Mouse (Mus musculus): ENCODE data around the gene Hoxa4. TPM values are rescaled to one million over a fixed set of nuclear protein-coding genes. Genes with fewer than 3 reads are reported as not detected.

Gene Hoxa4
- polyA plus RNA-seq, 1 experiment from 2014 or later: not detected

DNA sequence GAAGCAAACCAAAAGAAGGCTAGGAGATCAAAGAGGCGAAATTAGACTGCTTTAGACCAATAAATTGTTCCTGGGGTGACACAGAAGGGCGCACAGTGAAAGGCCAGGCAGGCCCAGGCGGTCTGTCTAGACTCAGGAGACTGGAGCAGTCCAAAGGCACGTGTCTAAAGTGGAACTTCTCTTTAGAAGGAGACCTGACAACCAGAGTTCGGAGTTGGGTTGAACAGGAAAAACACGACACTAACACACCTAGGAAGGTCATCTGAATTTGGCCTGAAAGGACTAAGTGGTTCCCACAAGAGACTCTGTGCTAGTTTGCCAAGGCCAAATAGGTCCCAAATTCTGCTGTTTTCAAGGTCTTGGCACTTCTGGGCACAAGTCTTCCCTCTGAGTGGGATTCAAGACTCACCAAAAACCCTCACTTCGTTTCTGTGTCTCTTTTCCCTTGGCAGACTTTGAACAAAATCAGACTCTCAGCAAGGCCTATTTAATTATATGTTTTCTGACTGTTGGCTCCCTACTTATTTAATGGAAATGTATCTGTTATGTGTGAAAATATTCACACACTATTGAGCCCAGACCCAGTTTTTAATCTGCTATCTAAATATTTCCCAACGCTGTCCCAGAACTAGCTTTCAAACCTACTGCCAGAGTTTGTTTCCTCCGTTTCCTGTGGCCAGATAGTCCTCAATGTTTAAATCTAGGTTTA lies 27.8 kb upstream of the Hoxa4 start:
- Histone ChIP-seq H3K4me1 (peaks cover 17% of the 10 kb centered on the region), H3K4me2 (no peak overlapping the region), H3K36me3 (ENCODE audit: poor library complexity, severe bottlenecking) (no peaks in the 10 kb centered on the region), H3K27ac (no peak overlapping the region), H3K9me3 (replicated peaks) (no peaks in the 10 kb centered on the region), H3K27me3 (peaks cover 100% of the 10 kb centered on the region), H3K4me3 (no peak overlapping the region), H3K9ac (no peak overlapping the region)
- ATAC-seq: no peak
- WGBS: 17% methylated on average over 9 of the region's 9 CpGs

DNA sequence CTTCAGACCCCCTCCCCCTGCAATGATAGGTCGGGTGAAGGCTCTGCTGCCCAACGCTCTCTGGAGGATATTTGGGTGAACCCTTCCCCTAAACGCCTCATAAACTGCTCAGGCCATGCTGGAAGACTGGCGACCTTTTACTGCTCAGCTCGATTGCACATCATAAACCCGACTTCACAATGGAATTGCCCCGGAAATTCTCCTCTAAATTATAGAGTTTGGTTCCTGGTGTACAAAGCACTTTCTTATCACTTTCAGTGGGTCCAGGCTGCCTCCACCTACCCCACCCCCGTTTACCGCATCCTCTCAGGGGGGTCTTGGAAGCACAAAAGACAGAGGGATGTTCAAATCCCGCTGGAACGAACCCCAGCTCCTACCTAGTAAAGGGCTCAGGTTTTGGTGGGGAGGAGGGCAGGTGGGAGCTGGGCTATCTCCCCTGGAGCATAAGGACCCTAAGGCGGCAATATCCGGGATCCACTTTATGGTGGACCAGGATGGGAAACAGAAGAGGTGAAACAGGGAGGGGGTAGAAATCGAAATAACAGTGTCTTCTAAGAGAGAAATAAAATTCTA lies 27.2 kb upstream of the Hoxa4 start:
- H3K27ac ChIP-seq: no peak overlapping the region
- H3K4me2 ChIP-seq: no peak overlapping the region
- peaks cover 100% of the 10 kb centered on the region for H3K27me3 ChIP-seq
- no peak for ATAC-seq
- peaks cover 17% of the 10 kb centered on the region for H3K4me1 ChIP-seq
- no peaks in the 10 kb centered on the region for H3K9me3 ChIP-seq (replicated peaks)
- H3K9ac ChIP-seq: no peak overlapping the region
- H3K4me3 ChIP-seq: no peak overlapping the region
- H3K36me3 ChIP-seq (ENCODE audit: poor library complexity, severe bottlenecking): no peaks in the 10 kb centered on the region
- 6% methylated on average over 14 of the region's 14 CpGs for WGBS

DNA sequence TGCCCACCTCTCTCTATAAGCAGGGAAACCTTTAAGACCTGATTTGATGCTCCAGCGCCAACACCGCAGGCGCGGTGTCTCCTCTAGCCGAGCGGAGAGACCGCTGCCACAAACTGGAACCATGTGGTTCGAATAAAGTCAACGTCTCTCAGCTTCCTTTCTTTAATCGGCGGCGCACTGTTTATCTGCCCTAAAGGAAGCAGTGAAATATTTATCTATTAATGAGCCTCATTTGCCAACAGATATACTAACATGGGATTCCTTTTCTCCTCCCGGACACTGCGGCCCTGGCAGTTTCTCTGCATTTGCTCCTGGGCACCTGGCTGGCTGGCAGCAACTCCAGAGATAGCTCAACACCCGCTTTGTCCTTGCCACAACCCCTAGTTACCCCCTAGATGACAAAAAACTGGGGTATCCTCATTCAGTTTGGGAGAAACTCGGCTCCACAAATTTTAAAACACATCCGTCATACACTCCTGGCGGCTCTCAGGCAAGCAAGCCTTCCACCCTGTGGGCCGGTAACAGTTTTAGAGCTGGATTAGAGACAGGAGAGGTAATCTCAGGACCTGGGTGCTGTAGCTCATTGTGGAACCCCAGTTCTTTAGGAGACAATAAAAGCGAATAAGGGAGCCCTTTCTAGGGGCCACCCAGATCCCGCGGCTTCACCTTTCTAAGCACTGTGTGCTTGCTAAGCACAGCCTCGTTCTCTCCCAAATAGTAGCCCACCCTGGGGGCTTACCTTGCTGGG lies 26.5 kb upstream of the Hoxa4 start:
- H3K4me3 ChIP-seq: no peak overlapping the region
- H3K4me2 ChIP-seq: no peak overlapping the region

DNA sequence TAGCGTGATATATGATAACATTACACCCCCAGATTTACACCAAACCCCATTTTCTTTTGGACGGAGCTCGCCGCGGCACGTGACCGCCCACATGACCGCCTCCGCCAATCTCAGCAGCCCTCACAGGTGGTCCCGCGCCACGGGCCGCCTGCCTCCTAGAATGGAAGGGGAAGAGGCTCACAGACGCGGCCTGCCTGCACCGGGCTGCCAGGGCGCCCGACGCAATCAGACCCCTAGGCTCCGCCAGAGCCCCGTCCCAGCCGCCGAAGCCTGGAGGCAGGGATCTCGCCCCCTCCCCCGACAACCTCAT lies 25.9 kb upstream of the Hoxa4 start:
- ATAC-seq: peak; percentile 66; the same call in 1 of the 2 replicates

More for the DNA sequence above, 26.5 kb upstream of the Hoxa4 start:
- Histone ChIP-seq H3K36me3 (ENCODE audit: poor library complexity, severe bottlenecking) (no peaks in the 10 kb centered on the region), H3K27me3 (peaks cover 100% of the 10 kb centered on the region), H3K9ac (no peak overlapping the region), H3K9me3 (replicated peaks) (no peaks in the 10 kb centered on the region), H3K27ac (no peak overlapping the region), H3K4me1 (peaks cover 18% of the 10 kb centered on the region)
- WGBS: 4% methylated on average over 23 of the region's 23 CpGs
- no peak for ATAC-seq

DNA sequence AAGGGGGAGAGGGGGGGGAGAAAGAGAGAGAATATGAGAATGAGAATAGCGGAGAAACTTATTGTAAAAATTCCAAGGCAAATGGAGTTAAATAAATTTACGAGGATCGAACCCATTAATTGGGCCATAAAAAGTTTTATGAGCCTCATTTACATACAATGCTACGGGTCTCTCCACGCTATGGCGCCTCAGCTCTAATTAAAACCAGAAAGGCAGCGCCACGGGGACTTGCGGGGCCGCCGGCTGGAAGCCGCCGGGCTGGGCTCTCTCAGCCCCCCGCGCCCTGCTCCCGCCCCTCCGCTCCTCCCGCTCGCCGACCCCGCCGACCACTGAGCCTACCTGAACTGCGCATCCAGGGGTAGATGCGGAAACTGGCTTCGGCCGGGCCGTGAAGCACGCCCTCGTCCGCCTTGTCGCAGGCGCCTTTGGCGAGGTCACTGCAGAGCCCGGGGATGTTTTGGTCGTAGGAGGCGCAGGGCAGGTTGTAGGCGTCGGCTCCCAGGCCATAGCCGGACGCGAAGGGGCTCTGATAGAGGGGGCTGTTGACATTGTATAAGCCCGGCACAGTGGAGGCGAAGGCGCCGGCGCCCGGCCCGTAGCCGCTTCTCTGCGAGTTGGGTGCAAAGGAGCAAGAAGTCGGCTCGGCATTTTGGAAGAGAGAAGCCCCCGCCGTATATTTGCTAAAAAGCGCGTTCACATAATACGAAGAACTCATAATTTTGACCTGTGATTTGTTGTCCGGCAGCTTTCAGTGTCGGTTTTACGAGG lies 25.3 kb upstream of the Hoxa4 start:
- 3% methylated on average over 60 of the region's 60 CpGs for WGBS
- Histone ChIP-seq H3K4me2 (peak overlapping the region; percentile 50), H3K27me3 (peaks cover 100% of the 10 kb centered on the region), H3K4me3 (peak overlapping the region; percentile 28), H3K9ac (no peak overlapping the region), H3K4me1 (peaks cover 18% of the 10 kb centered on the region), H3K36me3 (ENCODE audit: poor library complexity, severe bottlenecking) (no peaks in the 10 kb centered on the region), H3K27ac (no peak overlapping the region), H3K9me3 (replicated peaks) (no peaks in the 10 kb centered on the region)
- ATAC-seq: no peak

More for the DNA sequence above, 25.9 kb upstream of the Hoxa4 start:
- under 1% methylated on average over 25 of the region's 25 CpGs for WGBS
- Histone ChIP-seq H3K9me3 (replicated peaks) (no peaks in the 10 kb centered on the region), H3K4me3 (peak overlapping the region; percentile 28), H3K4me2 (peak overlapping the region; percentile 50), H3K36me3 (ENCODE audit: poor library complexity, severe bottlenecking) (no peaks in the 10 kb centered on the region), H3K9ac (no peak overlapping the region), H3K4me1 (peaks cover 19% of the 10 kb centered on the region), H3K27me3 (peaks cover 100% of the 10 kb centered on the region), H3K27ac (no peak overlapping the region)

DNA sequence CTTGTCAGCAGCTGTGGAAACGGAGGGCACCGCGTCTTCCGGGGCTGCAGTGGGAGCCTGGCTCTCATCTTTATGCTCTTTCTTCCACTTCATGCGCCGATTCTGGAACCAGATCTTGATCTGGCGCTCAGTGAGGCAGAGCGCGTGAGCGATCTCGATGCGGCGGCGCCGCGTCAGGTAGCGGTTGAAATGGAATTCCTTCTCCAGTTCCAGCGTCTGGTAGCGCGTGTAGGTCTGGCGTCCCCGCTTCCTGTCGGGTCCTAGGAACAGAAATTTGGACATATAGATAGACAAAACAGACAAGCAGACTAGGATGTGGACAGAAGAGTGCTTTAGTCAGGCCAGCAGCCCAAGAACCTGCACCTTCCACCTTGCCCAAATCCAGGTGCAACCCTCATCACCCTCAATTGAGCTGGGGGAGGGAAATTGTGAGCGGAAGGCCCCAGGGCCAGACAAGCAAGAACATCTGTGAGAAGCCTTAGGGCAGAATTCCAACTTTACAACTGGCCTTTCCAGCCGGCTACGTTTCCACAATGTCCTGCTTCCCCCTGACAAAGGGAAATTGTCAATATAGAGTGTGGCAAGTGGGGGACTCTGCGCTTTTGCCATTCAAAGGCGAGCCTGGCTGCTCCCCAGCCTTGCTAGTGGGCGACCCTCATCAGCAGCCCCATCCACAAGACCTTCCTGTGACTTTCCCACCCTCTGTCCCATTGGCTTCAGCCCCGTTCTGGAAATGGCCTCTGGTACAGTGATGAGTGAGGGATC lies 24.4 kb upstream of the Hoxa4 start:
- no peak overlapping the region for H3K9ac ChIP-seq

DNA sequence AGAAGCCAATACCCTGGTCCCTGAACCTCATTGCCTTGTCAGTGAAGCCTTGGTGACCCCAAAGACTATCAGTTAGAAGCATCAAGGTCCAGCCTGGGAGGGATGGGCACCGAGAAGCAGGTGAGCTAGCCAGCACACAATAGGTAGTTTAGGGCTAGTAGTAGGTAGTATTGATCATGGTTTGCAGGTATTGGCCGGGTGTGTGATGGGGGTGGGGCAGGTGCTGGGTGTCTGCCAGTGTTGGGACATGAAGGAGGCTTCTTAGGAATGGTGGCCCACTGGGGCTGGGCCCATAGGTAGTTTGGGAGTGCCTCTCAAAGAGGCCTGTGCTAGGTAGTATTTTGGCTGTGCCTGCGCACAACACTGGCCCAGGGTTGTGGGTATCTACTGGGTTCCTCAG lies 23.5 kb upstream of the Hoxa4 start:
- 8% methylated on average over 3 of the region's 3 CpGs for WGBS
- Histone ChIP-seq H3K9ac (no peak overlapping the region), H3K27me3 (peaks cover 100% of the 10 kb centered on the region), H3K36me3 (ENCODE audit: poor library complexity, severe bottlenecking) (no peaks in the 10 kb centered on the region), H3K4me2 (no peak overlapping the region), H3K4me3 (no peak overlapping the region), H3K4me1 (peaks cover 12% of the 10 kb centered on the region), H3K27ac (no peak overlapping the region), H3K9me3 (replicated peaks) (no peaks in the 10 kb centered on the region)
- ATAC-seq: no peak

More for the DNA sequence above, 24.4 kb upstream of the Hoxa4 start:
- Histone ChIP-seq H3K4me3 (no peak overlapping the region), H3K27me3 (peaks cover 100% of the 10 kb centered on the region), H3K36me3 (ENCODE audit: poor library complexity, severe bottlenecking) (no peaks in the 10 kb centered on the region), H3K9me3 (replicated peaks) (no peaks in the 10 kb centered on the region), H3K27ac (no peak overlapping the region), H3K4me2 (no peak overlapping the region), H3K4me1 (peaks cover 12% of the 10 kb centered on the region)
- WGBS: 1% methylated on average over 30 of the region's 30 CpGs
- ATAC-seq: no peak

DNA sequence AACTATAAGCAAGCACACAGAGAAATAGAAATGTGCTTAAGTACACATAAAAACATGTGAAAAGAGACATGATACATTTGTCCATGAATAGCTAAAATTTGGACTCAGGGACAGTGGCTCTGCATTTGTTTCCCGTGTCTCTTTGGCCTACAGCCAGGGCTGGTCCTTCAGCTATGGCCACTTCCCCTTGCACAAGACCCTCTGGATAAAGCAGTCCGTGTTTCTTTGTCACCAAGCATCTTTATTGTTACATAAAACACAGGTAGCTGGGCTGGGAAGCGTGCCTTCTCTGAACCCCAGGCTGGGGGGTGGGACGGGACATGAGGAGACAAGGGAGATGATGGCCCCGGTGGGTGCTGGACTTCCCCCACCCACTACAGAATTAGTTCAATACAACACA lies 22.7 kb upstream of the Hoxa4 start:
- Histone ChIP-seq H3K9ac (no peak overlapping the region), H3K27me3 (peaks cover 100% of the 10 kb centered on the region), H3K27ac (no peak overlapping the region), H3K4me2 (no peak overlapping the region), H3K4me3 (no peak overlapping the region), H3K36me3 (ENCODE audit: poor library complexity, severe bottlenecking) (no peaks in the 10 kb centered on the region), H3K9me3 (replicated peaks) (no peaks in the 10 kb centered on the region), H3K4me1 (peaks cover 12% of the 10 kb centered on the region)
- WGBS: 7% methylated on average over 5 of the region's 5 CpGs
- no peak for ATAC-seq

DNA sequence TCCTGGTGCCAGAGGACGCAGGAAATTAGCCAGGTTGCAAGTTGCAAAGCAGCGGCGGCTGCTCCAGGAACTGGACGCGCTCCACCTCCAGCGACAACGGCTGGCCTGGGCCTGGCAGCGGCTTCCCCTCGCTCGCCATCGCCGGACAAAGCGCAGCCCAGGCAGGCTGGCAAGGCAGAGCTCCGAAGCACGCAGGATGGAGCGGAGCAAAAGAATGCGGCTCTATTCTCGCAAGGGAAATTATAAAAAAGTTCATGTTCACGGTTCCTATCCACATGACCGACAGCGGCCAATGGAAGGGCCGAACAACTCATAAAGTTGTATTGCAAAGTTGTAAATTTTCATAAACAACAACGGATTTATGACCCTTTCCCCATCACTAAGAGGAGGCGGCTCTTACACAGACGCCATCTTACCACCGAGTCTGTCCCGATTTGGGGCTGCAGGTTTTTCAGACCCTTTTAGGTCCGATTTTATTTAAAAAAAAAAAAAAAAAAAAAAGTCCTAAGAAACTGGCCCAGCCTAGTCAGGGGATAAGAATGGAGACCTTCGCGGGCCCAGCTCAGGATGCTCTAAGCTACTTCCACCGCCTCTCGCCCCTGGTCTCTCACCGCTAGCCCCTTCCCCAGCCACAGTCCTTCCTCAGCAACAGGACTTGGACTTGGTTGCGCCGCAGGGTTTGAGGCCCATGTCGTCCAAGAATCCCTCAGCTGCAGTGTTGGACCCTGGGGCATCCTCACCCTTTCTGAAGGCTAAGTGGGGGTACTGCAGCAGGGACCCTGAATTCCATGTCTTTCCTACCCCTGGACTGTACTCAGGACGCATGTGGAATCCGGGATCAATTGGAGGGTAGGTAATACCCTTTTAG lies 21.8 kb upstream of the Hoxa4 start, which contains the start of the genes Hoxa3 and Gm28308:
Gene Hoxa3 (minus strand): TSS at position 218 of the 868 bp plus-strand sequence.
Gene Gm28308 (minus strand): TSS at position 221 of the 868 bp plus-strand sequence.
- Histone ChIP-seq H3K4me2 (no peak within 1 kb of the TSS), H3K4me1 (peaks cover 17% of the 10 kb centered on the region), H3K4me3 (no peak within 1 kb of the TSS), H3K9ac (no peak within 1 kb of the TSS), H3K27me3 (peaks cover 100% of the 10 kb centered on the region), H3K27ac (no peak within 1 kb of the TSS), H3K36me3 (ENCODE audit: poor library complexity, severe bottlenecking) (no peaks in the 10 kb centered on the region), H3K9me3 (replicated peaks) (no peaks in the 10 kb centered on the region)
- ATAC-seq: no peak
- WGBS: 2% methylated on average over 38 of the region's 38 CpGs

DNA sequence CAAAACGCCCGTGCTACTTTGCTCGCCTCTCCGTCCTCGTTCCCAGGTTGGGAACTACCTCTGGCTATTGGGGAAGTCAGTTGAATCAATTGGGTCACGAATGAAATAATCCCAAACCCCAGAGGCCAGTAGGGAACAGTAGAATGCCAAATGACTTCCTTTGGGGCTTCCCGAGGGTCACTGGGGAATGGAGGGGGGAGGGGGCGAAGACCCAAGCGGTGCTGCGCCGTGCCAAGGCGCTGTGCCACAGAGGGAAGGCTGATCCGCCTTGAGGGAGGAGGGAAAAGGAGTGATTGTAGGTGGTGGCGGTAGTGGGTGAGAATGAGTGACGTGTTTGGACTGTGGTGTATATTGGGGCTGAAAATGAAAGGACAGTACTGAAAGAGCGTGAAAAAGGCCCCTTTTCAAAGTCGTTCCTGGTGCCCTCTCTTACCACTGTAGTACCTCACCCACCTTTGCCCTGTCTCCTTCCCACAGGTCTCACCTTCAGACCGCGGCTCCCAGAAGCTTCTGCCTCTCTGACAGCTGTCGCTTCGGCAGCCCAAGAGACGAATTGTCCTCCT lies 21.1 kb upstream of the Hoxa4 start:
- H3K9me3 ChIP-seq (replicated peaks): no peaks in the 10 kb centered on the region
- H3K27ac ChIP-seq: no peak overlapping the region
- under 1% methylated on average over 22 of the region's 22 CpGs for WGBS
- peaks cover 17% of the 10 kb centered on the region for H3K4me1 ChIP-seq
- no peak overlapping the region for H3K4me3 ChIP-seq
- no peak overlapping the region for H3K4me2 ChIP-seq
- no peak for ATAC-seq
- H3K9ac ChIP-seq: no peak overlapping the region
- H3K27me3 ChIP-seq: peaks cover 100% of the 10 kb centered on the region
- H3K36me3 ChIP-seq (ENCODE audit: poor library complexity, severe bottlenecking): no peaks in the 10 kb centered on the region

Measured in forebrain, embryonic 13.5 days (tissue).